Mouse (Mus musculus): ENCODE data around the gene Ddx17. TPM values are rescaled to one million over a fixed set of nuclear protein-coding genes. Genes with fewer than 3 reads are reported as not detected.

The Ddx17 gene
- 60.1 and 63.7 TPM in 2 replicates for polyA plus RNA-seq (2015; fragmentation: Nextera tagmentation; extraction: Ambion mirVana)

DNA sequence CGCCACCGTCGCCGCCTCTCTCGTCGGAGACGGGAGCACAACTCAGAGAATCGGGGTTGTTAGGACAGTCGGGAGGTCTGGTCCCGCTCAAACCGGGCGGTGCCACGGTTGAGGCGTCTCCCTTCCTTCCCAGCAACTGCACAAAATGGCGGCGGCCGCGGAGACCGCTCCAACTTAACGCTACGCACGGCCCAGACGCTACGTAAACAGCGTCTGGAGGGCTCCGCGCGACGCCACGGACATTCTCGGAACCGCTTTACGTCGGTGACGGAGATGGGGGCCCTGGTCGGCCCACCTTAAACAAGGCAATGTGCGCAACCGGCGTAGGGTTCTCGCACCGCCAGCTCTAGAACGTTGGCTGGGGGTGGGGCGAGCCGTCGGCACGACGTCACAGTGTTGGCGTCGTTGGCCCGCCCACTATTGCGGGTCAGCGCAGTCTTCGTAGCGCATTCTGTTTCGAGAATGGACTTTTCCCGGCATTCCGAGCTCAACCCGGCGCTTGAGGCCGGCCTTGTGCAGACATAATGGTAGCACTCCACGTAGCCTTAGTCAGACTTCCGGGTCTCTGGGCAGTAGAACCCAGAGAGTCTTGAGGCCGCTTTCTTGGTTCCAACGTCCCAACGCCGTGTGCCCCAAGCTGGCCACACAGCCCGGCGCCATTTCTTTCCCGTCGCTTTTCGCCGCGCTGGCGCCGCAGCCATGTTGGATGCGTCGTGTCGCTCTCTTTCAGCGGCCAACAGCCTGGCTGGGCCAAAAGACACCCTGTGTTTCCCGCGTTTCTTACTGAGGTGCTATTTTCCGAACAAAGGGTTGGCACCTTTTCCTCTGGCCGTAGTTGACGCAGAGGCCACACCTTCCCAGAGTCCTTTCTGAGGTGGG lies at the start of gene Ddx17:
Gene Ddx17, minus strand, starts transcription at position 332 of the 879 bp plus-strand sequence.
- Histone ChIP-seq H3K36me3 (peaks cover 28% of the 10 kb centered on the region), H3K9ac (replicated peaks) (peak within 1 kb of the TSS; percentile 92), H3K4me3 (peak within 1 kb of the TSS; percentile 89), H3K4me2 (replicated peaks) (peak within 1 kb of the TSS; percentile 65), H3K9me3 (no peaks in the 10 kb centered on the region), H3K27me3 (no peaks in the 10 kb centered on the region), H3K27ac (replicated peaks) (peak within 1 kb of the TSS; percentile 98), H3K4me1 (peaks cover 30% of the 10 kb centered on the region)
- 2% methylated on average over 84 of the region's 84 CpGs for WGBS
- ATAC-seq (replicated peaks) = peak; percentile 98

DNA sequence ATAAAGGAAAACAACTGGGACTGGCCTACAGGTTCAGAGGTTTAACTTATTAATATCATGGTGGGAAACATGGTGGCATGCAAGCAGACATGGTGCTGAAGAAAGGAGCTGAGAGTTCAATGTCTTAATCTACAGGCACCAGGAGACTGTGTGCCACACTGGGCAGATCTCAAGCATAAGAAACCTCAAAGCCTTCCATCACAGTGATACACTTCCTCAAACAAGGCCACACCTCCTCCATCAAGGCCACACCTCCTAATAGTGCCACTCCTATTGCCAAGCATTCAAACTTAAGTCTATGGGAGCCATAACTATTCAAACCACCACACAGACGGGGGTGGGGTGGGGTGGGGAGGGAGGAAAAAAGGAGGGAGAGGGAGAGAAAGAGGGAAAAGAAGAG lies 35.0 kb upstream of the Ddx17 start:
- no peak overlapping the region for H3K9ac ChIP-seq (replicated peaks)
- no peaks in the 10 kb centered on the region for H3K27me3 ChIP-seq
- 53% methylated on average over 1 of the region's 1 CpGs for WGBS
- H3K4me3 ChIP-seq = no peak overlapping the region
- H3K4me2 ChIP-seq (replicated peaks) = no peak overlapping the region
- no peaks in the 10 kb centered on the region for H3K4me1 ChIP-seq
- no peaks in the 10 kb centered on the region for H3K36me3 ChIP-seq
- no peak for ATAC-seq (replicated peaks)
- H3K27ac ChIP-seq (replicated peaks) = no peak overlapping the region
- no peaks in the 10 kb centered on the region for H3K9me3 ChIP-seq

DNA sequence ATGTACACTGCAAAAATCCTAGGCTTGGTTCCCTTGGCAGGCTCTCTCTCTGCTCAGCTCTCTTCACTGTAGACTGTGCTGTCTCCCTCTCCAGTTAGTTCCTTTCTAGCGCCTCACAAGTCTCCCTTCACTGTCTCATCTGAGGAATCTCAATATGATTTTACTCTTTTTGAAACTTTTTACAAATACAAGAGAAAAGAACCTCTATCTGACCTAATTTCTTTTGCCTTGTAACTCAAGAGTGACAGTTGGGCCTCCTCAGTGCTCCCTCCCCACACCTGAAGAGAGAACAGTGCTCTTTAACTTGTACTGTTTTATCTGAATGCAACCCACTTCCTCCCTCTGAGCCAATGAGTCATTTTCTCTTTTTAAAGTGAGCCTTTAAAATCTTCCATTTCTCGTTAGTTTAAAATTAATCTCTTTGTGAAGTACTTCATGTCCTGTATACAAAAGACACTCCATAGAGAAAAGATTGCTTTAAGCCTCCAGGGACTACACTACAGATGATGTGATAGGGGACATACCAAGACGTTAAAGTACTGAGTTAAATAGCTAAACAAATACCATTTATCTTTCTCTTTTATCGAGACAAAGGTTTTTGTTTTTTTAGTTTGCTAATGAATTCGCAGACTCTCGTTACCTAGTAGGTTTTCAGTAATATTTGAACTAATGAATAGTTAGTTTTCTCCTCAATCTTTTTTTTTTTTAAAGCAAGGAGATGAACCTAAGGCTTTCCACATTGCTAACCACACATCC lies 31.3 kb upstream of the Ddx17 start:
- Histone ChIP-seq H3K4me1 (no peaks in the 10 kb centered on the region), H3K27ac (replicated peaks) (no peak overlapping the region), H3K36me3 (no peaks in the 10 kb centered on the region), H3K4me2 (replicated peaks) (no peak overlapping the region), H3K4me3 (no peak overlapping the region), H3K9me3 (no peaks in the 10 kb centered on the region), H3K27me3 (no peaks in the 10 kb centered on the region), H3K9ac (replicated peaks) (no peak overlapping the region)
- no peak for ATAC-seq (replicated peaks)
- 47% methylated on average over 6 of the region's 6 CpGs for WGBS

DNA sequence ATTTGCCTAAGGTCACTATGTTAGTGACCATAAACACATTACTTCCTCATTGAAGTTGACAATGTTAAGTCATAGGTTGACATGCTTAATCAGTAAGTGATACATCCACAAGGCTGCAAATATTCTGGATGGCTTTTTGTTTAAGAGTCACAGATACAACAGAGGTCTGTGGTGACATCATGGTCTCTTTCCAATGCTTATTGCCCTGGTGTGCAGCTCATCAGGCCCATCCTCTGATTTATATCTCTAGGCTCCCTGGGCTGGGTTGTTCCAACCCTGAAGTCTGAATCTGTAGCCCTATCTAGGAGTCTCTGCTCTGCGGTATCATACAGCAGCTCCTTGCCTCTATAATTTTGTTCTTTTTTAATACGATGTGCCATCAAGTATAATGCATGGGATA lies 30.4 kb upstream of the Ddx17 start:
- H3K9ac ChIP-seq (replicated peaks) = no peak overlapping the region
- H3K27me3 ChIP-seq = no peaks in the 10 kb centered on the region
- H3K36me3 ChIP-seq = no peaks in the 10 kb centered on the region
- ATAC-seq (replicated peaks) = no peak
- 81% methylated on average over 2 of the region's 2 CpGs for WGBS
- H3K4me3 ChIP-seq = no peak overlapping the region
- H3K4me1 ChIP-seq = no peaks in the 10 kb centered on the region
- H3K27ac ChIP-seq (replicated peaks) = no peak overlapping the region
- no peaks in the 10 kb centered on the region for H3K9me3 ChIP-seq
- H3K4me2 ChIP-seq (replicated peaks) = no peak overlapping the region

DNA sequence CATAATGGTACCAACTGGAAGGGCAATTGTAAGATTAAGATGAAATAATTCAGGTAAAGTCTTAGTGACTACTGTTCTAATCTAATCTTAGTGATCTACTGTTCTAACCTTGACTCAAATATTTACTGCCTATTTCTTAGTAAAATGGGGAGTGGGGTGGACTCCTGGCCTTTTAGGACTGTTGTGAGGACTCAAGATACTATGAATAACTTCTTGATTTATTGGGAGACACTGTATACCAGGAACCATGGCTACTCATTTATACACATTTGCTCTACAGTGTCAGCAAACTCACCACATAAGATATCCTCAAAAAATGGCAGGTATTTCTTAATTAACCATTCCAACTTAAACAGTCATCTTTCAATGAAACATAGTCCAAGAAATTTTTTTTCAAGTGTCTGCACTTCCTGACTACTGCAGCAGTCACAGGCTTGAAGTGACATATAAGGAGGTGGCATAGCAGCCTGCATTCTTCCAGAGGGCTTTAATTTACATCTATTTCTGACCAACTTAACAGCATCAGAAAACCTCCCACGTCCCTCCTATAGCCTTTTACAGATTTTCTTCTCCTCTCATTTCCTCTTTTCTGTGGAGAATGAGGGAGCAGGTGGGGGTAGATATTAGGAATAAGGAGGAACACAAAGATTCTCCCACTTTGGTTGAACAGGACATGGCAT lies 29.1 kb upstream of the Ddx17 start:
- no peaks in the 10 kb centered on the region for H3K9me3 ChIP-seq
- H3K4me3 ChIP-seq = no peak overlapping the region
- H3K27ac ChIP-seq (replicated peaks) = no peak overlapping the region
- H3K4me1 ChIP-seq = no peaks in the 10 kb centered on the region
- 74% methylated on average over 1 of the region's 1 CpGs for WGBS
- H3K27me3 ChIP-seq = no peaks in the 10 kb centered on the region
- H3K36me3 ChIP-seq = no peaks in the 10 kb centered on the region
- H3K4me2 ChIP-seq (replicated peaks) = no peak overlapping the region
- no peak for ATAC-seq (replicated peaks)
- no peak overlapping the region for H3K9ac ChIP-seq (replicated peaks)

DNA sequence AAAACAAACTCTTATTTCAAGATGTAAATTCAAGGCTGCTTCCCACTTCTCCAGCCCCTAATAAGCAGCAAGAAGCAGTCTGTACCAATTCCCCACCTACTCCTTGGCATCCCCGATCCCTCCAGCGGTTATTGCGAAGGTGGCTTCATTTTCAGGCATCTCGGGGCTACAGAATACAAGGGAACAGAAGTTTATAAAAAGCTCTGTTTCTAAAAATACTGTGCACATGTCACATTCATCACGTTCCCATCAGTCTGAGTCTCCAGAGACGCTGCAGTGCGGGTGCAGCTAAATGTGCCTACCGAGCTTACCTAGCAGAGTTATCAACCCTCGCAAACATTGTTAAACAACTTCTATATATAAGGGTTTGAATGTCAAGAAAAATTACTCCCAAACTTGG lies 15.9 kb upstream of the Ddx17 start:
- no peak overlapping the region for H3K4me2 ChIP-seq (replicated peaks)
- no peak for ATAC-seq (replicated peaks)
- no peak overlapping the region for H3K9ac ChIP-seq (replicated peaks)
- H3K4me3 ChIP-seq = no peak overlapping the region
- 79% methylated on average over 9 of the region's 9 CpGs for WGBS
- no peaks in the 10 kb centered on the region for H3K9me3 ChIP-seq
- no peaks in the 10 kb centered on the region for H3K27me3 ChIP-seq
- H3K4me1 ChIP-seq = no peaks in the 10 kb centered on the region
- no peak overlapping the region for H3K27ac ChIP-seq (replicated peaks)
- no peaks in the 10 kb centered on the region for H3K36me3 ChIP-seq

DNA sequence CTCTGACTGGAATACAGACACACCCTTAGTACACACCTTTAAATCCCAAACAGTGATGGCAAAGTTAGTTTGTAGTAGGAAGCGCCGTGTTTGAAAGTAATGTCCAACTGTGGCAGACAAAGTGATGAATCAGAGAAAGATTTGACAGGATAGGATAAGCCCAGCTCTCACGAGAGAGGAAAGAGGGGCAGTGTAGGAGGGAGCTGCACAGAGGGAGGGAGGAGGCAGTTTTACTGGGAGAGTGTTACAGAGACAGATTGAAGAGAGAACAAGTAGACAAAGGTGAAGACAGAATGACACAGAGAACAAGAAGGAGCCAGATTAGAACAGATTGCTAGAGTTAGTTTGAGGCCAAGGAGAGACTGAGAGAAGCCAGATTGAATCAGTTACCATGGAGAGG lies 13.1 kb upstream of the Ddx17 start:
- Histone ChIP-seq H3K4me1 (no peaks in the 10 kb centered on the region), H3K9me3 (no peaks in the 10 kb centered on the region), H3K4me3 (no peak overlapping the region), H3K36me3 (no peaks in the 10 kb centered on the region), H3K9ac (replicated peaks) (no peak overlapping the region), H3K27ac (replicated peaks) (no peak overlapping the region), H3K27me3 (no peaks in the 10 kb centered on the region), H3K4me2 (replicated peaks) (no peak overlapping the region)
- ATAC-seq (replicated peaks) = no peak
- WGBS = 79% methylated on average over 3 of the region's 3 CpGs

DNA sequence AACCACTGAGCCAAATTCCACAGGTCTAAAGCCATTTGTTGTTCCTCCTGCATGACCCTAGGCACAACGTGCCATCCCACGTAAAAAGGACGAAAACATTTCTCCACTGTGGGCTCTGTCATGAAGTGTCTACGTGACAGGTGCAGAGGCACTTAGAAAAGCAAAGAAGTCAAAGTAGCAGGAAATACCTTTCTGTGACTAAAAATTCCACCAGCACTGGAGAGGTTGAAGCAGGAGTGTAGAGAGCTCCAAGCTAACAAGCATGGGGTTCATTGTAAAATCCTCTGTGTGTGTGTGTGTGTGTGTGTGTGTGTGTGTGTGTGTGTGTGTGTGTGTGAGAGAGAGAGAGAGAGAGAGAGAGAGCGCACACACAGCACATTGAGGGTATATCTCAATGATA lies 6.0 kb upstream of the Ddx17 start:
- no peaks in the 10 kb centered on the region for H3K27me3 ChIP-seq
- ATAC-seq (replicated peaks) = no peak
- WGBS = 83% methylated on average over 5 of the region's 5 CpGs
- no peaks in the 10 kb centered on the region for H3K9me3 ChIP-seq
- H3K4me2 ChIP-seq (replicated peaks) = no peak overlapping the region
- H3K4me1 ChIP-seq = no peaks in the 10 kb centered on the region
- H3K36me3 ChIP-seq = no peaks in the 10 kb centered on the region
- no peak overlapping the region for H3K4me3 ChIP-seq
- no peak overlapping the region for H3K27ac ChIP-seq (replicated peaks)
- no peak overlapping the region for H3K9ac ChIP-seq (replicated peaks)

DNA sequence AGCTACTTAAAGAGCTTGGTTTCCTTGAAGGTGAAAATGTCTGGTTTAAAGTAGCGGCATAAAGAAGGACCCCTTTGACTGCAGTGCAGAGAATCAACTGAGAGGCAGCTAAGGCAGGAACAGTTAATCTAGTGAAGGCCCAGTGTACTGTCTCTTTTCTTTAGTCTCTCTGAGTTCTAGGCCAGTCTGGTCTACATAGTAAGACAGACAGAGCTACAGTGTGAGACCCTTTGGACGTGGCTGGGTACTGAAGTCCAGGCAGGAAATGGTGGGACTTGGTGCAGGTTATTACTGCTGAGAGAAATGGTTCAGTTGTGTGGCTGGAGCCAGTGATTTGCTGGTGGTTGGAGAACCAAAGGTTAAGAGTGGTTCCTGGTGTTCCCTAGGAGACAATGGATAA lies 1.7 kb upstream of the Ddx17 start:
- Histone ChIP-seq H3K4me2 (replicated peaks) (no peak overlapping the region), H3K36me3 (peaks cover 12% of the 10 kb centered on the region), H3K9ac (replicated peaks) (no peak overlapping the region), H3K27ac (replicated peaks) (no peak overlapping the region), H3K4me3 (no peak overlapping the region), H3K27me3 (no peaks in the 10 kb centered on the region), H3K9me3 (no peaks in the 10 kb centered on the region), H3K4me1 (peaks cover 25% of the 10 kb centered on the region)
- no peak for ATAC-seq (replicated peaks)
- WGBS = 99% methylated on average over 2 of the region's 2 CpGs

DNA sequence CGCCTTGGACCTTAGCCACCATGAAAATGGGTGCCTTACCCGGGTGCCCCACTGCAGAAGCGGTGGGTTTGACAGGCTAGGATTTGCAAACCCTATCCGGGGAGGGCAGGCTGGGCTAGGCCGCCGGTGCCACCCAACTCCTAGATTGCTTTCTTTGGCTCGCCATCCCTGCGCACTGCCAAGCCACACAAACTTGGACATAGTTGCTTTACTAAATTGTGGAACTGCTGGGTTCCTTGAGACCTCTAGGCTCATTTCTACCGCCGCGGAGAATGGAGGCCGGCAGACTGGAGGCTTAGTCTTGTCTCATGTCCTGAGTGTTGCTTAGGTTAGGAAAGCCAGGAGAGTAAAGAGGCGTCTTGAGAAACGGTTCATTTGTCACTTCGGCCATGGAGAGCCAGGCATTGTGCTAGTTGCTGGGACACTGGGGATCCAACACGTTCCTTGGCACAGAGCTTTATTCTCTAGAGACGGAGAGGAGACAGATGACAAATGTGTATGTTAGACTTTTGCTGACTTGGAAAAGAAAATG lies 814 bp upstream of the Ddx17 start:
- 85% methylated on average over 17 of the region's 17 CpGs for WGBS

DNA sequence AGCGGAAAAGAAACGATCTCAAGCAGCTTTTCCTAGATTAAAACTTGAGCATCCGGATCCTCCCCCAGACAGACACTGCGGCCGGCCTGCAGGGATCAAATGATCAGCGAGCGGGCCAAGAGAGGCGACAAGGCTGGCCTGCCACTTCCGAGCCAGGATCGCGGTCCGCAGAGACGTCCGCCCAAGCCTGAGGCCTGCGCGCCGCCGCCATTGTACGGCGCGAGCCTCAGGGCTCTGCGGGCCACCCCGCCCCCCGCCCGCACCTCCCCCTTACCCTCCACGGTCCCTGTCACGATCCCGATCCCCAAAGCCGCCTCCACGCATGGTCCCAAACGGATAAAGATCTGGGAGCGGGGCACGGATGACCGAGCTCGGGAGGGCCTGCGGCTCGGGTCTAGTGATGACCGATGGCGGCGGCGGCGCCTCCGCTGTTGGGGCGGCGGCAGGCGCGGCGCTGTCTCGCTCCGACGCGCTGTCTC lies 581 bp downstream of the Ddx17 start:
- no peaks in the 10 kb centered on the region for H3K9me3 ChIP-seq
- peak overlapping the region; percentile 97 for H3K27ac ChIP-seq (replicated peaks)
- no peaks in the 10 kb centered on the region for H3K27me3 ChIP-seq
- WGBS = under 1% methylated on average over 52 of the region's 52 CpGs
- H3K4me2 ChIP-seq (replicated peaks) = peak overlapping the region; percentile 65
- H3K4me3 ChIP-seq = peak overlapping the region; percentile 89
- H3K36me3 ChIP-seq = peaks cover 33% of the 10 kb centered on the region
- peak; percentile 75 for ATAC-seq (replicated peaks)
- peaks cover 34% of the 10 kb centered on the region for H3K4me1 ChIP-seq
- peak overlapping the region; percentile 92 for H3K9ac ChIP-seq (replicated peaks)

More for the DNA sequence above, 814 bp upstream of the Ddx17 start:
- H3K9me3 ChIP-seq = no peaks in the 10 kb centered on the region
- peak overlapping the region; percentile 56 for H3K4me2 ChIP-seq (replicated peaks)
- H3K9ac ChIP-seq (replicated peaks) = peak overlapping the region; percentile 54
- H3K27ac ChIP-seq (replicated peaks) = peak overlapping the region; percentile 98
- H3K27me3 ChIP-seq = no peaks in the 10 kb centered on the region
- H3K4me3 ChIP-seq = peak overlapping the region; percentile 89
- no peak; the same call in 1 of the 2 replicates for ATAC-seq (replicated peaks)
- H3K36me3 ChIP-seq = peaks cover 21% of the 10 kb centered on the region
- H3K4me1 ChIP-seq = peaks cover 28% of the 10 kb centered on the region

Measured in forebrain, embryonic 15.5 days (tissue).